Mouse (Mus musculus): Measurements from ENCODE around the gene Btbd3. TPM values are rescaled to one million over a fixed set of nuclear protein-coding genes. Genes with fewer than 3 reads are reported as not detected.

Btbd3 gene
- total RNA-seq, 2 experiments from 2014 or later = 27.7 to 28.5 TPM

DNA sequence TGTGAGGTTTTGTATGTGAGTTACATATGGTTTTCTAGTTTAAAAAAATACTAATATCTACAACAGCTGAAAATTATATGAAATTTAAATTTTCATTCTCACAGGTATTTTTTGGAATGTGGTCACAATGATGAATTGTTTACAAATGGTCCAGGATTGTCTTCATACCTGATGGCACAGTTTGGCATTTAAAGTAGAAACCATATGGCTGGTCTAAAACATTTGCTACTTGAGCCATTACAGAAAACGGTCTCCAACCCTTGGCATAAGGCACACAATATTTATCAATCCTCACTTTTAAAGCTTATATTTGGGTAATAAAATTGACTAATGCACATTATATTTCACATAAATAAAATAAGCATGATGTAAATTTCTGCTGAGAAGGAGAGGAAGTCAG lies 272.1 kb downstream of the Btbd3 start:
- DNase-seq (ENCODE audit: low spot score in 2 of 2) = no peak

DNA sequence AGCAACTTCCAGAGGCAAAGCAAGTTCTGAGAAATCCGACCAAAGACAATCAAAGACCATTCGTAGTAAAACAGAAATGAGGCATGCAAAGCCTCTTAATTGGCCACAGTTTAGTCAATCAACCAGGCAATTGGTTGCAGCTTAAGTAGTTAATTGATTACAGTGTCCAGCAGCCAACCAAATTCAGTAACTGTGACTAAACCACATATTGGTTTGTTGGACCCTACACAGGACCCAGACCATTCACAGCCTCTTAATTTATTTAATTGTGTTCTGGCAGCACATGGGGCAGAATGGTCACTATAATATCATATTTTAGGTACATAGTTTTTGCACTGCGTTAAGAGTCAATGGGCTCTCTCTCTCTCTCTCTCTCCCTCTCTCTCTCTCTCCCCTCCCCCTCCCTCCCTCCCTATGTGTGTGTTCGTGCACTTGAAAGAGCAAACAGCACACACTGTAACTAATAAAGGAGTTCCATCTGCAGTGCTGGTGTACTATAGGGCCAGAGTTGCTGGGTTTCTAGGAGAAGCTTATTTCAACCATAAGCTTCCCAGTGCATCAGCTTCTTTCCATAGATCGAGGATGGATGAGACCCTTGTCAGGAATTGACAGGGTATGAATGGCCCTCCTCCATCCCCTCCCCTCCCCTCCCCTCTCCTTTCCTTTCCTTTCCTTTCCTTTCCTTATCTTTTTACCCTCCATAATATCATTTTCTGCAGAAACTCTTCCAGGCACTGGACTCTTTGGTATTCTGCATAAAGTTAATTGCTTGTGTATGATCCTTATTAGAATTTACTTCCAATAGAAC lies 275.0 kb downstream of the Btbd3 start:
- DNase-seq (ENCODE audit: low spot score in 2 of 2) = no peak

DNA sequence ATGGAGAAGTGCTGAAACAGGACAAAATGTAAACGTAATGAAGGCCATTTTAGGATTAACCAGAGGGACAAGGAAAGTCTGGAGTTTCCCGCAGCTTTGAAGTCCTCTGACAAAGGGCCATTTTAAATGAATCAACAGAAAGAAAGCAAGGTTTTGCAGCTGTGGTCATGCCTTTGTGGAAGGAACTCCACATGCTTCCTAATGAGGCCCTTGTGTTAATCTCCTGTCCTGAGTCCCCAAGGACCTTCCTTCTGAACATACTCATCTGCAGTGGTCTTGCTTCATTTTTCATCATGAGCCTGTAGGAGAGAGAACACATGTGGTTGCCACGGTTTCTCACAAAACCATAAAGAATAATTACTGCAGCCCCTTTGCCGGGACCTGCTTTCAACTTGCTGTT lies 275.6 kb downstream of the Btbd3 start:
- DNase-seq (ENCODE audit: low spot score in 2 of 2) = no peak

DNA sequence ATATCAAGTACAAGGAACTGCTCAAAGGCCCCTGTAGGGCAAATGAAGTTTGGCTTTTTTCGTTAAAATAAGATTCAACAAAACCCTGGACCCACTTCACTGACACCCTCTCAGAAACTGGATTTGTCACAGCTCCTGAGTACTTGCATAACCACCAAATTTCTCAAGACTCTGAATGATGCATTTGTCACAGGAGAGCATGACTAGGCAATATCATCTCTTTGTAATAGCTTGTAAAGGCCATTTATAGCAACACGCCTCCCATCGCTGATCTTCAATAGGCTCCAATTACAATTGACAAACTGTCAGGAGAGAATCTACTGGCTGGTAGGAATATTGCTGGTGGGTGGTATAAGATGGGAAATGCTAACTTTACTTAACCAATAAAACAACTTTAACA lies 283.3 kb downstream of the Btbd3 start:
- DNase-seq (ENCODE audit: low spot score in 2 of 2) = no peak

DNA sequence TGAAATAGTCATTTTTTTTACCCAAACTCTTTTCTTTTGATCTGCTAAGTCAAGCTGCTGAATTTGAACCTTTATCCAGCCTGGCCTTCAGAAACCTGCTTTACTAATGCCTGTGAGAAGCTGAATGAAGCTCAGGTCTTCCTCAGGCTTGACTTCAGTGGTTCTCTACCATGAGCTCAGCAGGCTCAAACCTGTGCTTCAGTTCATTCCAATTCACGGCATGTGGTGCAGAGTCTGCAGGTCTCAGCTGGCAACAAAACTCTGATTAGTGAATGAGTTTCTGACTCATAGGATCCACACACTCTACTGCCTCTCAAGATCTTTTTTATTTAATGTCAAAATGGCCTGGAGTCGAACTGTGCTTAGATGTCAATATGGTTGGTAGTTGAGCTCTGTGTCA lies 292.6 kb downstream of the Btbd3 start:
- no peak for DNase-seq (ENCODE audit: low spot score in 2 of 2)

DNA sequence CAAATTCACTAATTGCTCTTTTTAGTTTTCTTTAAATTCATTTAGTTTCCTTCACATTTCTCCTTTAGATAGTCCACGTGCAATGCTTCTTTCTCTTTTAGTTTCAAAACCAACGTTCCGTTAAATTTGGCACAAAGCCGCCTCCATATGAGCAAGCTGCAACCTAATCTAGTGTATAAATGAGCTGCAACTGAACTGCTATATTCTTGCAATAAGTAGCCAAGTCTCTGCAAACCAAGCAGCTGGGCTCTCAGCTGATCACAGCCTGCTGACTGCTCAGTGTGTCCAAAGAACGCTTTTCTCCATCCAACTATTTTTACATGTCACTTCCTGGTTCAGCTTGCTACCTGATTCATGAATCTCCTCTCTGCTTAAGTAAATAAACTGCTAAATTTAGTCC lies 295.2 kb downstream of the Btbd3 start:
- DNase-seq (ENCODE audit: low spot score in 2 of 2) = no peak

DNA sequence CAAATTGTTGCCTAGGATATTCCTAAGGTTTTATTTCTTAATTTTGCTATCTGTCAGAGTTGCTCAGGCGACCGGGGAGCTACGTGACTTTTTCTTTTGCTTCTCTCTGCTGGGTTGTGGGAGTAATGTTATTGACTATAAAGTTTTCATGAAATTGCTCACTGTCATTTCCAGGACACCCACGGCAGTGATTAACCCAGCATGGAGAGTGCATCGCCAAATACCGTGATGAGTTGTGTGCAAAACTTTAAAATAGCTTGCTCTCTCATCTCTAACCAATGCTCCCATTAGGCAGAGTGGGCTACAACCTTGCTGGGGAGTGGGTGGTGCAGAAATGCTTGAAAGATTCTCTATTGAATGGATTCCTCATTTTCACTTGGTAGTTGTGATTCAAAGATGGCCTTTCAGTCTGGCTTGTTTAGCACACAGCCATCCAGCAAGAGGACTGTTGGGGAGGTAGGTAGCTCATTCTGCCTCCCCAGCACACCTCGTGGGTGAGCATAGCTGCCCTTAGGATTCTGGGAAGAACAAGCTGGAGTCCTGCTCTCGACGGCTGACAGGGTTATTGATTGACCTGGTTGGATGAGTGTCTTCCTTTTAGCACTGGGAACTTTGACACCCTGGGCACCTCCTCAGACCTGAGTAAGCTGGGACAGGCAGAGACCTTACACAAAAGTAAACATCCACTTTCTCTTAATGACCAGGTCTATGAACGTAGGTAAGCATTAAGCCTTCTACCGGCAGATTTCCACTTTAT lies 298.9 kb downstream of the Btbd3 start:
- DNase-seq (ENCODE audit: low spot score in 2 of 2) = no peak

DNA sequence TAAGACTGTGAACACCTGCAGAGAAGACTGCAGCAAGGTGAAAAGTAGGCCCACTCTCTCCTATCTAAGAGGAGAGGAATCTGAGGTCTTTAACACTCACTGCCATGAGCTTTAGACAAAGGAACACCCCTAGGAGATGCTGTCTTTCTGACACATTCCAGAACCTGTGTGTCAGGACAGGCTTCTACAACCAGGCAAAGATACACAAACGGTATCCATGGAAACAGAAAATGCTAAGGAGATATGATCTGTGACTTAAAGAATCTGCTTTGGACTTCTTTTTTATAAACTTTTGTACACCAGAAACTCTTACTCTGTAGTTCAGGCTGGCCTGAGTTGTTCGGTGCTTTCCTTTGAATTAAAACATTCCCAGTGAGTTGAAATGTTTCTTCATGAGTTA lies 329.6 kb downstream of the Btbd3 start:
- DNase-seq (ENCODE audit: low spot score in 2 of 2) = no peak

DNA sequence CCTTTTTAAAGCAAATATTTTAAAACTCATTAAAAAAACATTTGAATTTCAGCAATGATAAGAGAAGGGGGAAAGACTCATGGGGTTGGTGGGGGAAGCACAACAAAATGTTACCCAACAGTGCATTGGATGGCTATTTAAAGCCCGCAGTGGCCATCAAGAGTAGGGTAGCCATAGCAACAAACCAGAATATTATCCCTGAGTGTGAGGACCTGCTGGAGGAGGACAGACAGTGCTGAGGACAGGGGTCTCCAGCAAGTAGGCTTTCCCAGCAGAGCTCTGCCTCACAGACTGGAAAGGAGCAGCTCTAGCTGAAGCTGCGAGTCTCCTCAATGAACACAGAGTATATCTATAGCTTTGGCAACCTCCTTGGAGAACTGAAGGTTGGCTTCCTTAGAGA lies 331.0 kb downstream of the Btbd3 start:
- no peak for DNase-seq (ENCODE audit: low spot score in 2 of 2)

DNA sequence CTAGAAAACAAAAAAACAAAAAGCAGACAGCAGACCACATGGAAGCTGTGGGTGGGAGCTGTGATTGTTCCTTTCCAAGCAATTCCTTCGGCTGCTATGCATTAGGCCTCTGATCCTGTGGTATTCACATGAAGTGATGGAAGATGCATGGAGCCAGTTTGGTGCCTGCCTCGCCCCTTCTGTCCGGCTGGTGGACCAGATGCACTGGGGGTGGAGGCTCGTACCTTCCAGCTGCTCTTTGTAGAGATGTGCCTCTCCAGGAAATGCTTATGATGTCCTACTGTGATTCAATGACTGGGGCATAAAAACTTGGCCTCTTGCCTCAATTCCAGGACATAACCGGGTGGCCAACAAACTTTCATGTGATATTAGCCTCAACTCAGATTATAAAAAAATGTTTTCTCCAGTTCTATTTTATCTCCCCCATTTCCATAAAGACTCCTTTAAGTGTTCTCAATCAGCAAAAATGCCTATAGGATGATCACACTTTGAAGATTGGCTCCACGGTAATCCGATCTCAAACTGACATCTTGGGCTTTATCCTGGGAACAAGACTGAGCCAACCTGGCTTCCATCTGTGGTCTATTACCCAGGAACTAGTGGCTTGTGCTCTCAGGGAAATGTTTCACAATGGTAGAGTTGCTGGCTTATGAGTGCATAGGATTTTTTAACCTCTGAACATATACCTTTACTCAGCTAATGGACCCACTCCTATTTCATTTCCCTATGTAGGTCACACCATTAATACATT lies 331.6 kb downstream of the Btbd3 start:
- no peak for DNase-seq (ENCODE audit: low spot score in 2 of 2)

DNA sequence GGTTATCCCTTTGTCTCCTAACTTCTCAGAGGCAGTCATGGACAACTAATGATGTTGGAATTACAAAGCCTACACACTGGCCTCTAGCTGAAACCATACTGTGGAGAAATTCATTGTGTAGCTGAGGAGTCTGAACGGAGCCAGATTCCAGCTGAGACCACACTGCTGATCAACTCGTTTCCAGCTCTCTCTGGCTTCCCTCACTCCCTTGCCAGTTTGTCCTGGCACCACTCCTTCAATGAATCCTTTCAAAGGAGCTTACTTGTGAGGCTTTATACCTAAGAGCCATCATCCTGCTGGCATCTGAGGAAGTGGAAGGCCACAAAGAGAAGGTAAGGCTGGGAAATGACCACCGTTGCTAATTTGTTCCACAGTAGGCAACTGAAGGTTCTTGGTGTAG lies 332.7 kb downstream of the Btbd3 start:
- DNase-seq (ENCODE audit: low spot score in 2 of 2) = no peak

DNA sequence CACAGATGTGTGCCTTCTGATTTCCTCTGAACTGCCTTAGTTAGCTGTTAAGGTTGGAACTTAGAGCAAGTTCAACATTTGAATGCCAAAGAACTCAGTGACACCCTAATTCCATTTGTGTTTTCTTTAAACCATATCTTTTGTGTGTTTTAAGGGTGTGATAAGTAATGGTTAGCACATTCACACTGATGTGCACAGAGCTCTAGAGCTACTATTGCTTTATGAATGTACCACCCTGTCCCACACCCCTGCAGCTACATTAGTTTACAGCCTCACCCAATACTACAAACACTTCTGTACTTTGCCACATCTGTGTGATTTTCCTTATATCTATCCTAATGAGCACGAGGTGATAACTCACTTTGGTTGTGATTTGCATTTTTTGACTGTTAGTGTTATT lies 333.9 kb downstream of the Btbd3 start:
- no peak for DNase-seq (ENCODE audit: low spot score in 2 of 2)

DNA sequence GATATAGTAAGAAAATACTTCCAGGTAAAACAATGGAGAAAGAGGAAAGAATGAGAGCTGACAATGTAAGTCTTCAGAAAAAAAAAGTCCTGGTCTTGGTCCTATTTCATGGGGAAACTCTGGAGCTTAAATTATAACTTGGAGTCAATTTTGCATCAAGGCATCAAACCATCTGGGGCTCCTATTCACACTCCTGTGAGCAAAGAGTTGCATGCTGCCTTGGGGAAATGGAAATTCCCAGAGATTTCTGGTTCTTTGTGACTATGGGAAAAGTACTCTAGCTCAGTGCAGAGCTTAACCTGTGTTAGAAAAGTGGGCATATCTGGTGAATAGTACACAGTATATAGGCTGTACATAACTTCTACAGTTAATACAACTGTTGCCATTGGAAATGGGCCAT lies 356.0 kb downstream of the Btbd3 start:
- DNase-seq (ENCODE audit: low spot score in 2 of 2) = no peak

DNA sequence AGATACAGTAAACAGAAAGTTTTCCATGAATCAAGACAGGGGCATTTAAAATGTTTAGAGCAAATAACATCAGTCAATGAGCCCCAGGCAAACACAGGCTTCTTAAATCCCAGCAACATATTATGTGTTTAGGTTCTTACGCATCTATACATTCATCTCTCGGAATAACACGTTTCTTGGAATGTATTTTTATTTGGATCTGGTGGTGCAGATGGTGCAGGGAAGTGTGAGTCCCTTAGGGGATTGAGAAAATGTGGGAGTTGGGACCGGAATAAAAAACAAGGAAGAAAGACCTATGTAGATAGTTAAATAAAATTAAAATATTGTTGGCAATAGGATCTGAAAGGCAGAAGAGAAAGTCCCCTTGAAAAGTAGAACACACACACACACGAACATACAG lies 361.1 kb downstream of the Btbd3 start:
- no peak for DNase-seq (ENCODE audit: low spot score in 2 of 2)

Data from adrenal gland, postnatal 4 days (tissue).